Comparison of ENCODE assay signal across 8 mouse cellular contexts in genomic region chr5:123345853-123346654, GRCm38 (mm10). TPM values are rescaled to one million over a fixed set of nuclear protein-coding genes. Genes with fewer than 3 reads are reported as not detected.
DNase-seq lines count a peak whose midpoint lies in the region; ATAC-seq and TF ChIP-seq lines count a peak whose summit lies in the region.

No protein-coding gene starts in this region.

- no peaks in the 10 kb centered on the region for H3K27me3 ChIP-seq in forebrain, embryonic 13.5 days
- H3K27me3 ChIP-seq in lung, embryonic 16.5 days (ENCODE audit: control insufficient read depth, insufficient read depth, low read depth, low read length) = no peaks in the 10 kb centered on the region

- in situ Hi-C loops in ES-E14 (cut with MboI; ENCODE audit: low sequenced_read_pairs in 2 of 2, unreplicated experiment in 2 of 2) = no loop called here

- DNase-seq in ES-E14 (ENCODE audit: low read depth, low spot score) = no peak
- peak; percentile 63 for DNase-seq in heart, postnatal 25 days (ENCODE audit: low spot score)
- peak; percentile 65 to 70 for DNase-seq in layer of hippocampus, adult 2 months (ENCODE audit: low spot score in 2 of 2)
- DNase-seq in ovary, postnatal 36 days (ENCODE audit: low spot score) = peak; percentile 72
- peak; percentile 61 to 77 for DNase-seq in thymus, postnatal 36 days

- intact Hi-C loops in heart, postnatal 25 days (cut with DNase I) = loop anchor here (2.0 to 5.0 kb wide), 2 partner anchors 19 to 49 kb away; no protein-coding TSS in a partner anchor

- H3K9me3 ChIP-seq in ES-E14 (ENCODE audit: control insufficient read depth, insufficient read depth, low read depth, low read length) = no peaks in the 10 kb centered on the region
- no peaks in the 10 kb centered on the region for H3K9me3 ChIP-seq in forebrain, embryonic 13.5 days (replicated peaks)
- H3K9me3 ChIP-seq in lung, embryonic 16.5 days (ENCODE audit: control insufficient read depth, low read length) = no peaks in the 10 kb centered on the region

- ATAC-seq in forebrain, embryonic 13.5 days = peak; percentile 76
- ATAC-seq in lung, embryonic 16.5 days (ENCODE audit: low read depth) = peak; percentile 72

- H3K27ac ChIP-seq in ES-E14 (ENCODE audit: insufficient read depth, low read depth, low read length, poor library complexity, severe bottlenecking) = no peak overlapping the region
- peak overlapping the region; percentile 48 for H3K27ac ChIP-seq in brown adipose tissue, adult 24 weeks (replicated peaks; ENCODE audit: low read depth, low read length)
- peak overlapping the region; percentile 99 for H3K27ac ChIP-seq in forebrain, embryonic 13.5 days
- H3K27ac ChIP-seq in layer of hippocampus, adult 2 months = peak overlapping the region; percentile 98
- peak overlapping the region; percentile 99 for H3K27ac ChIP-seq in lung, embryonic 16.5 days (ENCODE audit: low read length)

- peak overlapping the region; percentile 85 to 94 for H3K4me3 ChIP-seq in ES-E14 (ENCODE audit: insufficient read depth in 1 of 2, low read depth in 1 of 2, low read length in 2 of 2, poor library complexity in 1 of 2, severe bottlenecking in 1 of 2)
- peak overlapping the region; percentile 96 for H3K4me3 ChIP-seq in brown adipose tissue, adult 24 weeks (ENCODE audit: insufficient read depth, low read depth, low read length)
- H3K4me3 ChIP-seq in forebrain, embryonic 13.5 days = peak overlapping the region; percentile 79
- H3K4me3 ChIP-seq in layer of hippocampus, adult 2 months = peak overlapping the region; percentile 92
- H3K4me3 ChIP-seq in lung, embryonic 16.5 days (ENCODE audit: low read length) = peak overlapping the region; percentile 91

- peak overlapping the region; percentile 85 for H3K4me2 ChIP-seq in forebrain, embryonic 13.5 days
- H3K4me2 ChIP-seq in lung, embryonic 16.5 days (ENCODE audit: low read depth, low read length) = peak overlapping the region; percentile 91

- TF ChIP-seq CTCF in layer of hippocampus, adult 2 months (conservative IDR thresholded peaks at IDR 0.05) = no peak

- peaks cover 5 to 28% of the 10 kb centered on the region in 2 experiments; a peak in 3 of 4 replicates for H3K4me1 ChIP-seq in ES-E14 (ENCODE audit: control insufficient read depth in 2 of 2, insufficient read depth in 2 of 2, low read length in 2 of 2, poor library complexity in 1 of 2)
- H3K4me1 ChIP-seq in brown adipose tissue, adult 24 weeks (ENCODE audit: control insufficient read depth, insufficient read depth, insufficient read length, low read length) = peaks cover 8% of the 10 kb centered on the region
- peaks cover 37% of the 10 kb centered on the region for H3K4me1 ChIP-seq in forebrain, embryonic 13.5 days
- peaks cover 22% of the 10 kb centered on the region for H3K4me1 ChIP-seq in lung, embryonic 16.5 days (replicated peaks; ENCODE audit: control insufficient read depth, insufficient read depth, low read length)

- H3K9ac ChIP-seq in ES-E14 (ENCODE audit: insufficient read depth, low read depth, low read length, poor library complexity, severe bottlenecking) = peak overlapping the region; percentile 93
- H3K9ac ChIP-seq in forebrain, embryonic 13.5 days = peak overlapping the region; percentile 98
- peak overlapping the region; percentile 98 for H3K9ac ChIP-seq in lung, embryonic 16.5 days (ENCODE audit: low read length)

- H3K36me3 ChIP-seq in ES-E14 (ENCODE audit: control insufficient read depth, insufficient read depth, low read length, poor library complexity, severe bottlenecking) = peaks cover 2% of the 10 kb centered on the region; the same call in 1 of the 2 replicates
- peaks cover 4% of the 10 kb centered on the region; the same call in 1 of the 2 replicates for H3K36me3 ChIP-seq in forebrain, embryonic 13.5 days (ENCODE audit: poor library complexity, severe bottlenecking)
- H3K36me3 ChIP-seq in lung, embryonic 16.5 days (ENCODE audit: control insufficient read depth, insufficient read depth, low read length) = no peaks in the 10 kb centered on the region

- 2% methylated on average over 22 of the region's 22 CpGs for WGBS in forebrain, embryonic 13.5 days
- WGBS in lung, embryonic 16.5 days = under 1% methylated on average over 22 of the region's 22 CpGs

TF ChIP-seq in ES-E14, 5 proteins besides CTCF, POLR2A, EP300 and RAD21:
- TF ChIP-seq HCFC1 (IDR thresholded peaks at IDR 0.05; ENCODE audit: borderline replicate concordance, insufficient read depth, low read length) (no peak), ZNF384 (IDR thresholded peaks at IDR 0.05; ENCODE audit: low read depth, low read length) (peak; percentile 81)
TF ChIP-seq in ES-E14: peak in this region for 1.

RNA-seq across cellular contexts. Expression of gene Bcl7a, which starts 2.4 kb away (rescaled TPM):
- 8.0 and 13.7 TPM in 2 replicates for total RNA-seq in ES-E14 (2012; rRNA removed)
- 9.7 and 9.8 TPM in 2 replicates for polyA plus RNA-seq in brown adipose tissue, adult 24 weeks (2012; ENCODE audit: insufficient read depth, insufficient read length, missing spikeins)
- polyA plus RNA-seq in forebrain, embryonic 13.5 days (2015; fragmentation: Nextera tagmentation; extraction: Ambion mirVana) = 66.4 and 75.0 TPM in 2 replicates
- 1 to 10 TPM; 8.6 to 9.5 TPM for total RNA-seq in heart, postnatal 25 days (2021)
- 10 to 100 TPM; 67.4 to 70.2 TPM for total RNA-seq in layer of hippocampus, adult 2 months (2021)
- 21.8 and 23.9 TPM in 2 replicates for polyA plus RNA-seq in lung, embryonic 16.5 days (2015; fragmentation: Nextera tagmentation; extraction: Ambion mirVana)

RNA-seq across cellular contexts. Expression of gene Mlxip, which starts 48.5 kb away (rescaled TPM):
- 8.0 and 8.2 TPM in 2 replicates for total RNA-seq in ES-E14 (2012; rRNA removed)
- polyA plus RNA-seq in brown adipose tissue, adult 24 weeks (2012; ENCODE audit: insufficient read depth, insufficient read length, missing spikeins) = 7.8 and 8.2 TPM in 2 replicates
- 14.0 and 15.0 TPM in 2 replicates for polyA plus RNA-seq in forebrain, embryonic 13.5 days (2015; fragmentation: Nextera tagmentation; extraction: Ambion mirVana)
- total RNA-seq in heart, postnatal 25 days (2021) = 10 to 100 TPM; 23.0 to 25.7 TPM
- 10 to 100 TPM; 17.7 to 18.3 TPM for total RNA-seq in layer of hippocampus, adult 2 months (2021)
- polyA plus RNA-seq in lung, embryonic 16.5 days (2015; fragmentation: Nextera tagmentation; extraction: Ambion mirVana) = 15.0 and 17.8 TPM in 2 replicates
